Mouse (Mus musculus) urinary bladder, adult 18-20 months (tissue): ENCODE results near the gene Slco2a1.

Experiments
- DNase-seq, 2 experiments: peaks; one replicate each; pipeline ENCODE4 v3.0.0; 2022; ENCODE audit warnings: low spot score in 2 of 2, mixed read lengths in 2 of 2

The Slco2a1 gene

GRCm38 (mm10) chr9:103118651-103119275 lies 130.3 kb downstream of the Slco2a1 start:
- no peak for DNase-seq

- no peak for DNase-seq
Observed at GRCm38 (mm10) chr9:103119781-103120180, 131.3 kb downstream of the Slco2a1 start.

DNA sequence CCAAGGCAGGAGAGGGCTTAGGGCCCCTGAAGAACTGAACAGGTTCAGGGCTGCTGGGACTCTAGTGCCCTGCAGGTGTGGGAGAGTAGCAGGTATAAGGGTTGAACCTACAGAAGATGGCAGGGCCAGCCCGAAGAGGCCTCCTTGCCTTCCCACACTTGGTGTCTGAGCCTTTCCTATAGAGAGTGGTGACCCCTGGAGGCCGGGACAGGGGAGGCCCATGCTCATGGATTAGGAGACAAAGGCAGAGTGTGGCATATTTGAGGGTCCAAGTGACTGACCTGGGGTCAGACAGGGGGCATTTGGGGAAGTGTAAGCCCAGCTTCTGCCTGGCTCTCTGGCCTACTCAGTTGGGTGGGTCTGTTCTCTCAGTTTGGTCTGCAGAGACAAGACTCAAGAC lies 131.7 kb downstream of the Slco2a1 start:
- no peak for DNase-seq

DNA sequence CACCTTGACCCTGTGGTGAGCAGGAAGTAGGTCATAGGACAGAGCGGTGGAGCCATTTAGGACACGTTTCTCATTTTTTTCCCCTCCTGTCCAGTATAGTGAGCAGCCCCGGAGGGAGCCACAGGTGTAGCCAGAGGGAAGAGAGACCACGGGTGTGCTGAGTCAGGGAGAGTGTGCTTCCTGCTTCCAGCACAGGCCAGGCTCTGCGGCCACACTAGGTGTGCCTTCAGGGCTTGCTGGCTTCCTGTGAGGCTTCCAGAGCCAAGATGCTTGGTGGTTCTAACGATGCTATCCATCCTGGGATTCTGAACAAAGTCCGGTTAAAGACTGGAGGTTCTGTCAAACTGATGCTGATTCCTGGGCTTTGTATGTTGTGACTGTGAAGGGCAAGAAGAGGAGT lies 133.0 kb downstream of the Slco2a1 start:
- no peak for DNase-seq

- no peak for DNase-seq
Observed at GRCm38 (mm10) chr9:103124746-103125145, 136.2 kb downstream of the Slco2a1 start.

GRCm38 (mm10) chr9:103133493-103134124 lies 145.1 kb downstream of the Slco2a1 start:
- no peak for DNase-seq

DNA sequence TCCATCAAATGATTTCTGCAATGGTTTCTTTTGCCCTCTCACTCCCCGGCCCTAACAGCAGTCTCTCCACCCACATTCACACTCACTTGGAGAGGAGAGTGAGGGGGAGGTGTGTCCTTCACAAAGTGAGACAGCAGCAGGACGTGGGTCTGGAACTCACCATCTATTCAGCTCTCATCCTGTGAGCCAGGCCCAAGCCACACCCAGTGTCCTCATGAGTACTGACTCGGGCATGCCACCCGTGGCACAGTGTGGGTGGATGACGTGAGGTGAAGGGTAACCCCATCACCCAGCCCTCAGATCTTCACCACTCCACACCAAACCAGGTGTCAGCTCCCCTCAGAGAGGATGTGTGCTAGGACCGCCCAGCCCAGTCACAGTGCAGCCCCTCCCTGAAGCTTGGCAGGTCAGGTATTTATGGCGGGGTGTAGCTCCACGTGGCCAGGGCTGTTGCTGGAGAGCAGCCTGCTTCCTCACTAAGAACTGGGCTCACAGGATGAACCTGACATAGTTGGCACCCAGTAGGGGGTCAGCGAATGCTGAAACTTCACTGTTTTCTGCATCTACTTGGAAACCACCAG lies 146.0 kb downstream of the Slco2a1 start:
- DNase-seq, result no peak

GRCm38 (mm10) chr9:103139481-103139880 lies 151.0 kb downstream of the Slco2a1 start:
- DNase-seq, result no peak

GRCm38 (mm10) chr9:103140384-103140783 lies 151.9 kb downstream of the Slco2a1 start:
- no peak for DNase-seq

DNA sequence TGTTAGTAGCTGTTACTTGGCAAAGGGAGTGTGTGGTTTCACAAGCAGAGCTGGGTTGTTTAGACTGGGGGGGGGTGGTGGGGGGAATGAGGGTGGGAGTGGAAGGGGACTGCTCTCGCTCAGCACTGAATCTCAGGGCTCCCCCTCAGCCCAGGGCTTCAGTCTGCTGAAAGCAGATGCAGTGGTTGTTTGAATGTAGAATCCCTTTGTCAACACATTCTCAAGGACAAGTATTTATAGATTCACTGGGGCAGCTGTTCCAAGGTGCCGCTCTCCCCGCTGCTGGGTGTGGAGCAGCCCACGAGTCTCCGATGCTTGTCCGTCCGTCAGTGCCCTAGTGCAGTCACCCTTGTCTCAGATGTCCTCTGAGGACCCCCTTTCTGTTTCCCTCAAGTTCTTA lies 152.8 kb downstream of the Slco2a1 start:
- no peak for DNase-seq

- no peak for DNase-seq
Observed at GRCm38 (mm10) chr9:103143881-103144280, 155.4 kb downstream of the Slco2a1 start.

DNA sequence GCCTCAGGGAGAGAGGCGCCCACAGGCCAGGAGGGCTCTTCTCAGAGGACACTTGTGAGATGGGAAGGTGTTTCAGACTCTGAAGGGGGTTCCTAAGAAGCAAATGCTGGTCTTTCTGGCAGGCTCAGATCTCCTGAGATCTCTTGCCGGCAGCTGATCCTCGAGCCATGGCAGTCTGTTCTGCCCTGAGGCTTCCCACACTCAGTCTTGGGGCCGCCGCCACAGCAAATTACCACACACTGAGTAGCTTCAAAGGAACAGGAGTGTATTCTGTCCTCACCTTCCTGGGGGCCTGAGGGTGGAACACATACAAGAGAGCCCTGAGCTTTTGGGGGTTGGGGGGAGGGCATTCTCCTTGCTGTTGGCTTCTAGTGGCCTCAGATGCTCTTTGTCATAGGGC lies 156.8 kb downstream of the Slco2a1 start:
- DNase-seq, result no peak
